Mouse (Mus musculus) heart, embryonic 11.5 days (tissue): ENCODE data around the gene Prcd. TPM values are rescaled to one million over a fixed set of nuclear protein-coding genes. Genes with fewer than 3 reads are reported as not detected.
"Not testable (repeated sequence)": the region's sequence is repeated elsewhere in the genome, so short reads cannot be mapped to it uniquely, and the experiment has no call there.

Source experiments
- ATAC-seq: fragments of 200-750 bp; cut with Nextera tagmentation; replicated peaks from 2 replicates; pipeline ENCODE4 v1.8.0; 2017; ENCODE audit warnings: moderate library complexity; ENCODE audit not compliant: insufficient number of reproducible peaks, low FRiP score, low TSS enrichment
- H3K27ac ChIP-seq: fragments of 300-500 bp; sonication (generic); 2 replicates; pipeline ENCODE4 v1.5.1; 2014; ENCODE audit warnings: mild to moderate bottlenecking, low read depth, low read length
- H3K27me3 ChIP-seq: fragments of 300-500 bp; sonication (generic); 2 replicates; pipeline ENCODE4 v1.6.1; 2014; ENCODE audit warnings: mild to moderate bottlenecking, low read length, mixed read lengths; ENCODE audit not compliant: control insufficient read depth, insufficient read depth
- H3K36me3 ChIP-seq: fragments of 300-500 bp; sonication (generic); 2 replicates; pipeline ENCODE4 v1.6.1; 2014; ENCODE audit warnings: mild to moderate bottlenecking, low read length, moderate library complexity, mixed read lengths; ENCODE audit not compliant: control insufficient read depth, insufficient read depth
- H3K4me1 ChIP-seq: fragments of 300-500 bp; sonication (generic); 2 replicates; pipeline ENCODE4 v1.6.1; 2014; ENCODE audit warnings: low read length; ENCODE audit not compliant: control insufficient read depth, insufficient read depth
- H3K4me2 ChIP-seq: fragments of 300-500 bp; sonication (generic); 2 replicates; pipeline ENCODE4 v1.6.1; 2014; ENCODE audit warnings: mild to moderate bottlenecking, moderate library complexity
- H3K4me3 ChIP-seq: fragments of 300-500 bp; sonication (generic); 2 replicates; pipeline ENCODE4 v1.5.1; 2014; ENCODE audit warnings: low read depth, low read length
- H3K9ac ChIP-seq: fragments of 300-500 bp; sonication (generic); 2 replicates; pipeline ENCODE4 v1.6.1; 2014; ENCODE audit warnings: mild to moderate bottlenecking, low read depth, low read length, moderate library complexity
- H3K9me3 ChIP-seq: fragments of 300-500 bp; sonication (generic); replicated peaks from 2 replicates; pipeline ENCODE4 v1.6.1; 2016; ENCODE audit warnings: low read length; ENCODE audit not compliant: control insufficient read depth
- WGBS: fragments of 180-500 bp; shearing (Covaris S2); extraction: QIAGEN DNeasy Blood & Tissue Kit; methylation state at CpG from one replicate; pipeline ENCODE4 v1.1.7; 2014; ENCODE audit not compliant: insufficient replicate concordance; 5-methylcytosine and 5-hydroxymethylcytosine counted together
- polyA plus RNA-seq: library from polyadenylated mRNA; unstranded; fragments of >200 nt; fragmentation: Nextera tagmentation; extraction: Ambion mirVana; gene quantifications from 2 replicates; pipeline ENCODE4 v1.2.1, GENCODE M21; 2014

Gene Prcd
- polyA plus RNA-seq, 1 experiment from 2014 or later, result 0.92 TPM

GRCm38 (mm10) chr11:116667012-116667411 is 13.7 kb downstream of the Prcd start:
- H3K4me1 ChIP-seq, result peaks cover 30% of the 10 kb centered on the region
- not testable (repeated sequence) for ATAC-seq, H3K4me3 ChIP-seq, H3K9ac ChIP-seq, H3K4me2 ChIP-seq, H3K27me3 ChIP-seq, H3K27ac ChIP-seq, H3K9me3 ChIP-seq, H3K36me3 ChIP-seq
- 78% methylated on average over 3 of the region's 5 CpGs for WGBS

DNA sequence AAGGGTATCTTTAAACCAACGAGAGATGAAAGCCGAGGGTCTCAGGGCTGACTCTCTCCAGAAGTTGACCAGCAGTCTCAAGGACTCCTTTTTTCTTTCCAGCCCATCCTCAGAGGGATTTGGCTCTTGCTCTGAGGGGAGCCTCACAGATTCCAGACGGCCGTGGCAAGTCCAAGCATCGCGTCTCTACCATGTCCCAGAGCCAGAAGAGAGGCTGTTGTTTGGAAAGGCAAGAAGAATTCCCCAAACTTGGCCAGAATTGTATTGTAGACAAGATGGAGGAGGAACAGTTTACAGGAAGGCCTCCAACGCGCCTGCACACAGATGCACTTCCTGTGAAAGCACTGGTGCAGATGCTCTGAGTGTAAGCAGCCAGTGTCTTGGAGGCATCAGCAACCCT is 14.6 kb downstream of the Prcd start:
- Histone ChIP-seq H3K27ac (no peak overlapping the region), H3K4me2 (no peak overlapping the region)

GRCm38 (mm10) chr11:116668381-116668825 is 15.1 kb downstream of the Prcd start:
- H3K4me3 ChIP-seq, result no peak overlapping the region

More for the DNA sequence above, 14.6 kb downstream of the Prcd start:
- peaks cover under 1% of the 10 kb centered on the region; the same call in 1 of the 2 replicates for H3K27me3 ChIP-seq
- H3K4me3 ChIP-seq, result no peak overlapping the region
- H3K9ac ChIP-seq, result no peak overlapping the region
- WGBS, result 79% methylated on average over 8 of the region's 8 CpGs
- ATAC-seq, result no peak
- no peaks in the 10 kb centered on the region for H3K9me3 ChIP-seq
- no peaks in the 10 kb centered on the region for H3K36me3 ChIP-seq
- peaks cover 27% of the 10 kb centered on the region for H3K4me1 ChIP-seq

DNA sequence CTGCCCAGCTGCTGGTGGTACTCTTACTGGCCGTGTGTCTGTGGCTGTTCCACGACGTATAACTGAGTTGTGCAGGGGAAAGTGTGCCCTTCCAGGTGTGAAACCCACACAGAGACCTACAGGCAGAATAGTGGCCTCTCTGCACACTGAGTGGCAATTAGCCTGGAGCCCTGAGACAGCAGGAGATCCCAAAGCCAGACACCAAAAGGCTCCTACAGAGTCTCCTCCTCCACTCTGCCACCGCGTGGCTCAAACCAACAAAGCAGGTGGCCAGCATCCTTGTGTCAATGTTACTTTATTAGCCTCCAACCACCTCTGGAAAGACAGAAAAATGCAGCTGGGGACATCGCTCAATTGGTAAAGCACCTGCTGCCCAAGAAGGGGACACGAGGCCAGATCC is 15.5 kb downstream of the Prcd start:
- ATAC-seq, result no peak
- Histone ChIP-seq H3K27me3 (no peaks in the 10 kb centered on the region), H3K4me2 (no peak overlapping the region), H3K9ac (no peak overlapping the region), H3K4me3 (no peak overlapping the region), H3K36me3 (peaks cover 2% of the 10 kb centered on the region), H3K27ac (no peak overlapping the region), H3K4me1 (peaks cover 26% of the 10 kb centered on the region), H3K9me3 (no peaks in the 10 kb centered on the region)
- 40% methylated on average over 7 of the region's 7 CpGs for WGBS

More at GRCm38 (mm10) chr11:116668381-116668825, 15.1 kb downstream of the Prcd start:
- Histone ChIP-seq H3K9ac (0 out of 2 replicates have a peak overlapping the region, but pooled peaks have one; percentile 8), H3K9me3 (no peaks in the 10 kb centered on the region), H3K27me3 (no peaks in the 10 kb centered on the region), H3K4me2 (no peak overlapping the region), H3K4me1 (peaks cover 27% of the 10 kb centered on the region), H3K36me3 (no peaks in the 10 kb centered on the region), H3K27ac (no peak overlapping the region)
- ATAC-seq, result no peak
- 71% methylated on average over 10 of the region's 10 CpGs for WGBS

DNA sequence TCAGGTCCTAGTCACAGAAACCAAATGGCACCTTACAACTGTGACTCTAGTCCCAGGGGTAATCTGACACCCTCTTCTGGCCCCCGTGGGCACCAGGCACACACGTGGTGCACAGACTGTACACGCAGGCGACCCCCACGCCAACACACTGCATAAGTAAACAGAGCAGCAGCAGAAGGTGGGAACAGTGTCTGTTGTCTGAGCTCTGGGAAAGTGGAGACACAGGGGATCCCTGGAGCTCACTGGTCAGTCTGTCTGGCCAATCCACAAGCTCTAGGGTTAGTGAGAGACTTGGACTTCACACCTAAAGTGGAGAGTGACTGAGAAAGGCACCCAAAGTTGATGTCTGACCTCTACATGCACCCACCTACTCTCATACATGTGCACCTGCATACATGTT is 16.0 kb downstream of the Prcd start:
- Histone ChIP-seq H3K27ac (no peak overlapping the region), H3K27me3 (no peaks in the 10 kb centered on the region), H3K9me3 (no peaks in the 10 kb centered on the region), H3K4me3 (no peak overlapping the region), H3K9ac (no peak overlapping the region), H3K4me2 (no peak overlapping the region), H3K4me1 (peaks cover 22% of the 10 kb centered on the region), H3K36me3 (peaks cover 7% of the 10 kb centered on the region)
- no peak for ATAC-seq
- 29% methylated on average over 5 of the region's 5 CpGs for WGBS

- Histone ChIP-seq H3K27me3 (no peaks in the 10 kb centered on the region), H3K4me1 (peaks cover 22% of the 10 kb centered on the region), H3K4me2 (no peak overlapping the region), H3K4me3 (no peak overlapping the region), H3K9me3 (no peaks in the 10 kb centered on the region), H3K27ac (no peak overlapping the region), H3K36me3 (peaks cover 11% of the 10 kb centered on the region), H3K9ac (no peak overlapping the region)
- ATAC-seq, result no peak
- WGBS, result 46% methylated on average over 13 of the region's 13 CpGs
These were observed 16.5 kb downstream of the Prcd start for GRCm38 (mm10) chr11:116669787-116670365.

DNA sequence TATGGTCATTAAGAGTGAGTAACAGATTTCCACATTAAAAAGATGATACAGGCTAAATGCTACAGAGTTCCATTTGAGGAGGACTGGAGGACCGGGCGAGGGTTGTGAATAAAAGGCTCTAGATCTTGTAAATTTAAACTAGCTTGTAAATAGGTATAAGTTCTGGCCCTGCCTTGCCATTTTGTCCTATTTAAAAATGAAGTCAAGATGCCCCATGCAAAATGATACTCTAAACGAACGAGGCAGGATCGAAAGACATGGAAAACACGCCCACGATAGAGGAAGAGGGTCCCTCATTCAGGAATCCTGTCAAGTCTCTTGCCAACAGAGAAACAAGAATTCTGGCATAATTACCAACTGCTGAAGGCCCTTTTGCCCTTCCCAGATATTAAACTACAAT is 17.1 kb downstream of the Prcd start:
- Histone ChIP-seq H3K4me1 (peaks cover 20% of the 10 kb centered on the region), H3K4me2 (no peak overlapping the region), H3K9me3 (no peaks in the 10 kb centered on the region), H3K36me3 (peaks cover 11% of the 10 kb centered on the region), H3K4me3 (no peak overlapping the region), H3K27me3 (no peaks in the 10 kb centered on the region), H3K27ac (no peak overlapping the region), H3K9ac (no peak overlapping the region)
- no peak for ATAC-seq
- WGBS, result 82% methylated on average over 7 of the region's 7 CpGs

GRCm38 (mm10) chr11:116671112-116671844 is 17.9 kb downstream of the Prcd start:
- Histone ChIP-seq H3K9ac (peak overlapping the region; percentile 94), H3K4me2 (peak overlapping the region; percentile 91), H3K27ac (peak overlapping the region; percentile 65), H3K9me3 (no peaks in the 10 kb centered on the region), H3K4me3 (peak overlapping the region; percentile 91), H3K36me3 (peaks cover 14% of the 10 kb centered on the region), H3K4me1 (peaks cover 19% of the 10 kb centered on the region), H3K27me3 (no peaks in the 10 kb centered on the region)
- peak; percentile 76 for ATAC-seq
- 1% methylated on average over 45 of the region's 45 CpGs for WGBS
